Mouse (Mus musculus): Measurements from ENCODE around the gene Mmp24. TPM values are rescaled to one million over a fixed set of nuclear protein-coding genes. Genes with fewer than 3 reads are reported as not detected.

Mmp24 gene
- polyA plus RNA-seq, 1 experiment from 2014 or later = 0.08 TPM

DNA sequence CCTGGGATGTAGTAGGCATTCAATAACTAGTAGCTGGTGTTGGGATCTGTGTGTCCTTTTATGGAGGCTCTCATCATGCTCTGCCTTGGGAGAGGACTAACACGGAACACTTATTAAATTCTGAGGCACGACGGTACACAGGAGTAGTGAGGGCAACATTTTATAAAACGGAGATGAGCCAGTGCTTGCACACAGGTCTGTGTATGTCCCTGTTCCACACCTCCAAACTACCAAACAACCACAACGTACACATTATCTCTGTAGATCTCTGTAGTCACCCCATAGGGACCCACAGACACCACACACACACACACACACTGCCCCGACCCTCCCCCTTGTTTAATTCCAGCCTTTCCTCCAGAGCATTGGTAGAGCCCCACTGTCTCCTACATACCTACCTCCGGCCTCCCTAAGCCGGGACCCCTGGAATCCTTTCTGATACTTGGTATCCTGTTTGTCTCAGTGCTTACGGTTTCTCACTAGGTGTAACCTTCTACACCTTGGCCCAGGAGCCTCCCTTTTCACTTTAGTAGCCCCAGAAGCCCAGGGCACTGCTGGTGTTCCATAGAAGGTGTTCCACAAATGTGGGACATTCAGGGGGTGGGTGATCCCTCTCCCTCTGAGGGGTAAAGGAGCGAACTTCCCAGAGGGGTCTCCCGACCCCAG, 748 bp upstream of the Mmp24 start:
- 56% methylated on average over 11 of the region's 11 CpGs for WGBS
- DNase-seq (ENCODE audit: low spot score) (no peak), ATAC-seq (replicated peaks; ENCODE audit: low FRiP score, low read depth) (no peak)
- TF ChIP-seq CTCF (IDR thresholded peaks at IDR 0.05; ENCODE audit: low read depth) = no peak
- Histone ChIP-seq H3K9ac (ENCODE audit: low read depth, low read length) (no peak overlapping the region), H3K27ac (no peak overlapping the region), H3K36me3 (ENCODE audit: insufficient read depth, low read length) (no peaks in the 10 kb centered on the region), H3K4me1 (replicated peaks; ENCODE audit: insufficient read depth, low read length) (0 out of 2 replicates have a peak, but pooled peaks cover 4% of the 10 kb centered on the region), H3K4me2 (ENCODE audit: low read length) (0 out of 2 replicates have a peak overlapping the region, but pooled peaks have one; percentile 94), H3K9me3 (replicated peaks; ENCODE audit: low read length) (no peaks in the 10 kb centered on the region), H3K27me3 (ENCODE audit: insufficient read depth, low read length) (peaks cover 15% of the 10 kb centered on the region), H3K4me3 (replicated peaks; ENCODE audit: low read depth, low read length) (peak overlapping the region; percentile 20)

GRCm38 (mm10) chr2:155775685-155776263, 632 bp downstream of the Mmp24 start:
- H3K27me3 ChIP-seq (ENCODE audit: insufficient read depth, low read length) = peaks cover 15% of the 10 kb centered on the region
- WGBS = under 1% methylated on average over 44 of the region's 44 CpGs
- H3K4me3 ChIP-seq (replicated peaks; ENCODE audit: low read depth, low read length) = peak overlapping the region; percentile 41
- no peak for TF ChIP-seq CTCF (IDR thresholded peaks at IDR 0.05; ENCODE audit: low read depth)
- no peaks in the 10 kb centered on the region for H3K9me3 ChIP-seq (replicated peaks; ENCODE audit: low read length)
- no peaks in the 10 kb centered on the region for H3K36me3 ChIP-seq (ENCODE audit: insufficient read depth, low read length)
- ATAC-seq (replicated peaks; ENCODE audit: low FRiP score, low read depth) = peak; percentile 66; the same call in 1 of the 2 replicates
- no peak overlapping the region for H3K27ac ChIP-seq
- H3K9ac ChIP-seq (ENCODE audit: low read depth, low read length) = no peak overlapping the region
- peak; percentile 76 for DNase-seq (ENCODE audit: low spot score)
- 0 out of 2 replicates have a peak, but pooled peaks cover 4% of the 10 kb centered on the region for H3K4me1 ChIP-seq (replicated peaks; ENCODE audit: insufficient read depth, low read length)
- H3K4me2 ChIP-seq (ENCODE audit: low read length) = peak overlapping the region; percentile 94

DNA sequence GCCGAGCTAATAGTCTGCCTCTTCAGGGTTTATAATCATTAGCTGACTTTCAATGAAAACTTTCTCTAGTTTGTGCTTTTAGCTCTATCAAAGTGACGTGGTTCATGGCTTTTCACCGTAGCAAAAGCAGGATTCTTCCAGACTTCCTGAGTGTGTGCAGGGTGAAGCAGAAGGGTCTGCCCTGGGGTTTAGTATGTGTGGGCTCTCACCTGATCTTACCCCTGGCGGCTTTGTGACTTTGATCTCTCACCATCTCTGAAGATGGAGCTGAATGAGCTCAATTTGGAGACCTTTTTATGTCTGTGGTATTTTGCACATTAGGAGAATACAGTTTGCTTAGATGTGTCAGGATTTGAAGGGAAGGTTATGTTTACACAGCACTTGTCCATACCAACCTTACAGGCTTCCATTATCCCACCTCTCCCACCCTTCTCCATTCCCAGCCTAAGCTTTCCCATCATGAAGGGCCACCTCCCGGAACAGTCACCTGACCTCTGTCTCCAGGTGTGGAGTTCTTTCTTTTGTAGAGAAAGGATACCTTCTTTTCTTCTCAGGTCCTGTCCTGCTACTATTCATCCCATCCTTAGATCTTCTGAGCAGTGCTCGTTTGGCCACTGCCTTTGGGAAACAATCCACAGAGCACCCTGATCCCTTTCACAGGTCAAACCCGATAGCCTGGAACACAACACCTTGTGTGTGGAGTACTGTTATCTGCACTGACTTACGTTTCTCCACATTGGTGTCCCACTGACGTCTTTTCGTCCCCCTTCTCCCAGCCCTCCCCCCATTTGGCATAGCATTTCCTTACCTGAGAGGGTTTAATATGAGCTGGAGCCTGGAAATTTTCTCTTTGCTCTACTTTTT, 1.9 kb downstream of the Mmp24 start:
- ATAC-seq (replicated peaks; ENCODE audit: low FRiP score, low read depth) = no peak
- no peak overlapping the region for H3K27ac ChIP-seq
- no peak overlapping the region for H3K4me2 ChIP-seq (ENCODE audit: low read length)
- H3K9me3 ChIP-seq (replicated peaks; ENCODE audit: low read length) = no peaks in the 10 kb centered on the region
- no peak for DNase-seq (ENCODE audit: low spot score)
- no peak for TF ChIP-seq CTCF (IDR thresholded peaks at IDR 0.05; ENCODE audit: low read depth)
- 63% methylated on average over 10 of the region's 10 CpGs for WGBS
- H3K36me3 ChIP-seq (ENCODE audit: insufficient read depth, low read length) = no peaks in the 10 kb centered on the region
- H3K27me3 ChIP-seq (ENCODE audit: insufficient read depth, low read length) = peaks cover 15% of the 10 kb centered on the region
- H3K4me1 ChIP-seq (replicated peaks; ENCODE audit: insufficient read depth, low read length) = 0 out of 2 replicates have a peak, but pooled peaks cover 4% of the 10 kb centered on the region
- H3K4me3 ChIP-seq (replicated peaks; ENCODE audit: low read depth, low read length) = no peak overlapping the region
- H3K9ac ChIP-seq (ENCODE audit: low read depth, low read length) = no peak overlapping the region

DNA sequence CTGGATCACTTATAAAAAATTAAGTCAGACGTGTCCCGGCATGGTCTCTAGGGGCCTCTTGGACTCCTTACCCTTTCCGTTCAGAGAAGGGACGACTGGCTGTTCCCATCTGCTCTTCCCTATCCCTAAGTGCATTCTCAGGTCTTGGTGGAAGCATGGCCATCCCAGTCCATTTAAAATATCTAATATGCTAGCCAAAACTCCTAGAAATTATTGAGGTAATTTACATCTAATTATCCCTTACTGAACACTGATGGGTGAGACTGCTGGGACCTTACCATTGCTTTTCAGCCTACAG, 2.5 kb downstream of the Mmp24 start:
- no peak overlapping the region for H3K9ac ChIP-seq (ENCODE audit: low read depth, low read length)
- 73% methylated on average over 4 of the region's 4 CpGs for WGBS
- H3K4me1 ChIP-seq (replicated peaks; ENCODE audit: insufficient read depth, low read length) = 0 out of 2 replicates have a peak, but pooled peaks cover 4% of the 10 kb centered on the region
- H3K36me3 ChIP-seq (ENCODE audit: insufficient read depth, low read length) = no peaks in the 10 kb centered on the region
- ATAC-seq (replicated peaks; ENCODE audit: low FRiP score, low read depth) (no peak), DNase-seq (ENCODE audit: low spot score) (no peak)
- H3K9me3 ChIP-seq (replicated peaks; ENCODE audit: low read length) = no peaks in the 10 kb centered on the region
- no peak overlapping the region for H3K4me3 ChIP-seq (replicated peaks; ENCODE audit: low read depth, low read length)
- H3K27ac ChIP-seq = no peak overlapping the region
- TF ChIP-seq CTCF (IDR thresholded peaks at IDR 0.05; ENCODE audit: low read depth) = no peak
- no peak overlapping the region for H3K4me2 ChIP-seq (ENCODE audit: low read length)
- H3K27me3 ChIP-seq (ENCODE audit: insufficient read depth, low read length) = peaks cover 15% of the 10 kb centered on the region

GRCm38 (mm10) chr2:155778004-155778403, 2.9 kb downstream of the Mmp24 start:
- H3K27ac ChIP-seq = no peak overlapping the region
- no peaks in the 10 kb centered on the region for H3K9me3 ChIP-seq (replicated peaks; ENCODE audit: low read length)
- H3K4me1 ChIP-seq (replicated peaks; ENCODE audit: insufficient read depth, low read length) = 0 out of 2 replicates have a peak, but pooled peaks cover 4% of the 10 kb centered on the region
- no peak for ATAC-seq (replicated peaks; ENCODE audit: low FRiP score, low read depth)
- no peak overlapping the region for H3K9ac ChIP-seq (ENCODE audit: low read depth, low read length)
- no peak overlapping the region for H3K4me3 ChIP-seq (replicated peaks; ENCODE audit: low read depth, low read length)
- H3K27me3 ChIP-seq (ENCODE audit: insufficient read depth, low read length) = peaks cover 15% of the 10 kb centered on the region
- DNase-seq (ENCODE audit: low spot score) = no peak
- no peak for TF ChIP-seq CTCF (IDR thresholded peaks at IDR 0.05; ENCODE audit: low read depth)
- no peak overlapping the region for H3K4me2 ChIP-seq (ENCODE audit: low read length)
- 77% methylated on average over 6 of the region's 6 CpGs for WGBS
- H3K36me3 ChIP-seq (ENCODE audit: insufficient read depth, low read length) = no peaks in the 10 kb centered on the region

DNA sequence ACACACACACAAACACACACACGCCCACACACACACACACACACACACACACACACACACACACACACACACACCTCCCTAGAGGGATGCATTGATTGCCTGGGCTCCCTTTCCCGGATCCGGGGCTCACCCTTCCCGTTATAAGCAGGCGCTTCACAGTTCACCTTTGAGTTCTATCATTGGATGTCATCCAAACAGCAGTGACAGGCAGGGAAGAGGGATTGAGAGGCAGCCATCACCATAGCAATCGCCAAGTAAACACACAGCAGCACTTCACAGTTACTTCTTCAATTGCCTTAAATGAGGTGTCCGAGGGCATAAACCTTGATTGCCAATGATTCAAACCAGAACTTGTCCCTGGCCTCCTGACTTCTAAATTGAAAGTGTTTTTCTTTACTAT, 3.9 kb downstream of the Mmp24 start:
- 0 out of 2 replicates have a peak, but pooled peaks cover 4% of the 10 kb centered on the region for H3K4me1 ChIP-seq (replicated peaks; ENCODE audit: insufficient read depth, low read length)
- DNase-seq (ENCODE audit: low spot score) = no peak
- TF ChIP-seq CTCF (IDR thresholded peaks at IDR 0.05; ENCODE audit: low read depth) = no peak
- no peaks in the 10 kb centered on the region for H3K36me3 ChIP-seq (ENCODE audit: insufficient read depth, low read length)
- no peak overlapping the region for H3K4me3 ChIP-seq (replicated peaks; ENCODE audit: low read depth, low read length)
- H3K4me2 ChIP-seq (ENCODE audit: low read length) = no peak overlapping the region
- no peak for ATAC-seq (replicated peaks; ENCODE audit: low FRiP score, low read depth)
- no peak overlapping the region for H3K9ac ChIP-seq (ENCODE audit: low read depth, low read length)
- peaks cover 9% of the 10 kb centered on the region for H3K27me3 ChIP-seq (ENCODE audit: insufficient read depth, low read length)
- WGBS = 32% methylated on average over 7 of the region's 7 CpGs
- no peaks in the 10 kb centered on the region for H3K9me3 ChIP-seq (replicated peaks; ENCODE audit: low read length)
- no peak overlapping the region for H3K27ac ChIP-seq
